Mouse (Mus musculus) midbrain, postnatal 0 days (tissue): ENCODE measurements at regions not wholly inside any gene's neighbourhood (a gene's known extent, or its start where the extent isn't known, plus 50 kb on each side); places are given as distances from the start of the nearest gene placed in this dataset.

ENCODE experiments used
- ATAC-seq: fragments of 200-750 bp; cut with Nextera tagmentation; 2 replicates; pipeline ENCODE4 v1.8.0; 2017; ENCODE audit warnings: moderate number of reproducible peaks, mild to moderate bottlenecking, moderate TSS enrichment, moderate library complexity; ENCODE audit not compliant: low FRiP score
- DNase-seq: peaks from one replicate; pipeline ENCODE4 v3.0.0-alpha.2; 2015; ENCODE audit warnings: low spot score
- H3K27ac ChIP-seq: fragments of 300-500 bp; sonication (generic); 2 replicates; pipeline ENCODE4 v1.5.1; 2014; ENCODE audit warnings: low read depth, mild to moderate bottlenecking, low read length, mixed read lengths
- H3K27me3 ChIP-seq: fragments of 300-500 bp; sonication (generic); 2 replicates; pipeline ENCODE4 v1.6.1; 2014; ENCODE audit warnings: low read length, control low read depth, mixed read lengths; ENCODE audit not compliant: insufficient read depth
- H3K36me3 ChIP-seq: fragments of 300-500 bp; sonication (generic); 2 replicates; pipeline ENCODE4 v1.6.1; 2014; ENCODE audit warnings: low read length, control low read depth, mixed read lengths; ENCODE audit not compliant: insufficient read depth
- H3K4me1 ChIP-seq: fragments of 300-500 bp; sonication (generic); 2 replicates; pipeline ENCODE4 v1.6.1; 2014; ENCODE audit warnings: mild to moderate bottlenecking, control low read depth, antibody characterized with exemption, low read length, mixed read lengths; ENCODE audit not compliant: insufficient read depth
- H3K4me2 ChIP-seq: fragments of 300-500 bp; sonication (generic); 2 replicates; pipeline ENCODE4 v1.6.1; 2014; ENCODE audit warnings: low read depth, mild to moderate bottlenecking, low read length, mixed read lengths; ENCODE audit not compliant: poor library complexity, severe bottlenecking
- H3K4me3 ChIP-seq: fragments of 300-500 bp; sonication (generic); 2 replicates; pipeline ENCODE4 v1.5.1; 2014; ENCODE audit warnings: low read depth, mild to moderate bottlenecking, low read length, moderate library complexity
- H3K9ac ChIP-seq: fragments of 300-500 bp; sonication (generic); replicated peaks from 2 replicates; pipeline ENCODE4 v1.6.1; 2014; ENCODE audit warnings: mild to moderate bottlenecking, low read length, moderate library complexity, mixed read lengths; ENCODE audit not compliant: poor library complexity, severe bottlenecking
- H3K9me3 ChIP-seq: fragments of 300-500 bp; sonication (generic); 2 replicates; pipeline ENCODE4 v1.6.1; 2016; ENCODE audit warnings: low read length, control low read depth
- CTCF ChIP-seq: IDR thresholded peaks from 2 replicates; pipeline ENCODE4 v1.5.1; 2016; ENCODE audit warnings: antibody characterized with exemption, mild to moderate bottlenecking
- WGBS: fragments of 180-500 bp; shearing (Covaris S2); extraction: QIAGEN DNeasy Blood & Tissue Kit; methylation state at CpG from one replicate; pipeline ENCODE4 v1.1.7; 2014; 5-methylcytosine and 5-hydroxymethylcytosine counted together

- Histone ChIP-seq H3K4me3 (no peak overlapping the region), H3K4me1 (no peaks in the 10 kb centered on the region), H3K4me2 (no peak overlapping the region), H3K36me3 (no peaks in the 10 kb centered on the region), H3K27ac (no peak overlapping the region), H3K27me3 (no peaks in the 10 kb centered on the region; the same call in 1 of the 2 replicates), H3K9me3 (no peaks in the 10 kb centered on the region), H3K9ac (no peak overlapping the region)
- TF ChIP-seq CTCF: no peak
- DNase-seq (no peak), ATAC-seq (no peak)
- 82% methylated on average over 5 of the region's 5 CpGs for WGBS
These were observed 515.9 kb downstream of the Tns3 start for GRCm38 (mm10) chr11:8148485-8148825.

DNA sequence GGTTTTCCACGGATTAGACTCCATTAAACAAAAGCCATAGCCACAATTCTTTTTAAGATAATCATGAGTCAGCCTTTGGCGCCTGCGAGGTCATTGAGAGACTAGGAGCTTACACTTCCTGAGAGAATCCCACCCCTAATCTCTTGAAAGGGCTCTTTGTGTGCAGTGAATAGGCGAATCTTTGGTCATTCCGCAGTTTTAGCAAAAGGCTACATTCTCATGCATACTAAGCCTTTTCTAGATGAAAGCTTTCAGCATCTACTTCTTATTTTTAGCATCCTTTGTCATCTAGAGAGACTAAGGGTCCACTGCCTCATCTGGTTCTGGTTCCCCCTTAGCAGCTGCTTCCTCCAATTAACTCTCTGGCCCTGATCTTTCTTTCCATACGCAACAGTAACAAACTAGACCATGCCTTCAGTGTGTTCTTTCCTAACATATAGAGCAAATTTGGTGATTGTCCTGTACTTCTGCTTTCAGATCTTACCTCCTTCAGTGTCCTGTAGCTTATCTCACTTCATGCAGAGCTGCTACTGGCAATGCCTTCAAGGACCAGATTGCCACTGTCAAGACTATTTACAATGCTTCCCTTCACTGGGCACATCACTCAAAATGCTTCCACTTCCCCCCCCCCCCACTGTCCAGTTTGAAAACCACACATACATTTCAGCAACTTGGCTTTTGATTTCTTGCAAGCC lies 516.4 kb downstream of the Tns3 start:
- H3K4me2 ChIP-seq: no peak overlapping the region
- WGBS: 14% methylated on average over 6 of the region's 6 CpGs
- DNase-seq: peak; percentile 5

DNA sequence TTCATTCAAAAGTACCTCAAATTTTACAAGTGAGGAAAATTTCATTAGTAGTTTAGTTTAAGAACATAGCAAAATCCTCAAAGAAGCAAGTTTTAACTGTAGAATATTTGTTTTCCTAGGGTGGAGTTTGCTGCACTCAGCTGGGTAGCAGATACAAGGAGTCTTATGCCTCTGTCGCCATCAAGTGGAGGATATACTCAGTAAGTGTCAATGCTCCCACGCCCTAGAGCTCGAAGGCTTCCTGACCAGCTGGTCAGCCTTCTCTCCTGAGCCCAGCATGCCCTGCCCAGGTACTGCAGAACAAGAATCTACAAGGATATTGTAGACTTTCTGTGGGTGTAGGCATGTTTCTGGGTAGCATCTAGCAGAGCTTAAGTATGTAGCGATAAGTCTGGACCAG lies 527.0 kb downstream of the Tns3 start:
- H3K4me1 ChIP-seq: no peaks in the 10 kb centered on the region
- peak; percentile 32 for DNase-seq
- no peak overlapping the region for H3K4me2 ChIP-seq
- H3K27ac ChIP-seq: no peak overlapping the region
- no peaks in the 10 kb centered on the region for H3K9me3 ChIP-seq
- no peaks in the 10 kb centered on the region for H3K36me3 ChIP-seq
- H3K4me3 ChIP-seq: no peak overlapping the region
- no peak for ATAC-seq
- H3K27me3 ChIP-seq: no peaks in the 10 kb centered on the region
- H3K9ac ChIP-seq: no peak overlapping the region
- 50% methylated on average over 4 of the region's 4 CpGs for WGBS
- peak; percentile 54 for TF ChIP-seq CTCF

More for the DNA sequence above, 516.4 kb downstream of the Tns3 start:
- H3K9me3 ChIP-seq: no peaks in the 10 kb centered on the region
- H3K36me3 ChIP-seq: no peaks in the 10 kb centered on the region
- 0 out of 2 replicates have a peak, but pooled peaks have one; percentile 31 for ATAC-seq
- no peak overlapping the region for H3K4me3 ChIP-seq
- no peak overlapping the region for H3K27ac ChIP-seq
- TF ChIP-seq CTCF: no peak
- H3K4me1 ChIP-seq: no peaks in the 10 kb centered on the region
- no peak overlapping the region for H3K9ac ChIP-seq
- H3K27me3 ChIP-seq: no peaks in the 10 kb centered on the region; the same call in 1 of the 2 replicates

DNA sequence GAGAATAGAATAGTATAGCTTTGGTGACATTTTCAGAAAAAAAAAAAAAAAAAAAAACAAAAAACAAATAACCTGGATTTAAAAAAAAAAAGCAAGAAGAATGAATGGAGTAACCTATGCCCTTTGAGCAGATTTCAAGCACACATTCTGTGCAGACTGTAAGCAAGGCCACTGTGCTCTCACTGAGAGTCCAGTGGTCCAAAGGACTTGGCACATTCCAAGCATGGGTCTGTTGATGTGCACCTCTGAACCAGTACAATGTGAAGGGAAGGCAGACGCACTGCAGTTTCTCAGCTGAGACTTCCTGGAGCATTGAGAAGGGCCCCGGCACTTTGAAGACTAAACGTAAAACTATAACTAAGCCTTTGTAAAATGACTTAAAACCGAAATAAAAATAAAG lies 527.7 kb downstream of the Tns3 start:
- H3K9ac ChIP-seq: no peak overlapping the region
- H3K27ac ChIP-seq: no peak overlapping the region
- no peaks in the 10 kb centered on the region for H3K4me1 ChIP-seq
- H3K4me2 ChIP-seq: no peak overlapping the region
- WGBS: 86% methylated on average over 4 of the region's 4 CpGs
- no peaks in the 10 kb centered on the region for H3K36me3 ChIP-seq
- no peak for ATAC-seq
- no peak for DNase-seq
- no peak overlapping the region for H3K4me3 ChIP-seq
- H3K9me3 ChIP-seq: no peaks in the 10 kb centered on the region
- TF ChIP-seq CTCF: no peak
- H3K27me3 ChIP-seq: no peaks in the 10 kb centered on the region

GRCm38 (mm10) chr11:8109286-8109685 lies 555.0 kb downstream of the Tns3 start:
- no peak overlapping the region for H3K4me3 ChIP-seq
- H3K4me2 ChIP-seq: no peak overlapping the region
- no peak for TF ChIP-seq CTCF
- DNase-seq (no peak), ATAC-seq (no peak)
- no peaks in the 10 kb centered on the region for H3K4me1 ChIP-seq
- no peaks in the 10 kb centered on the region for H3K36me3 ChIP-seq
- WGBS: 87% methylated on average over 2 of the region's 2 CpGs
- H3K27ac ChIP-seq: no peak overlapping the region
- H3K9me3 ChIP-seq: no peaks in the 10 kb centered on the region
- no peak overlapping the region for H3K9ac ChIP-seq
- no peaks in the 10 kb centered on the region for H3K27me3 ChIP-seq

DNA sequence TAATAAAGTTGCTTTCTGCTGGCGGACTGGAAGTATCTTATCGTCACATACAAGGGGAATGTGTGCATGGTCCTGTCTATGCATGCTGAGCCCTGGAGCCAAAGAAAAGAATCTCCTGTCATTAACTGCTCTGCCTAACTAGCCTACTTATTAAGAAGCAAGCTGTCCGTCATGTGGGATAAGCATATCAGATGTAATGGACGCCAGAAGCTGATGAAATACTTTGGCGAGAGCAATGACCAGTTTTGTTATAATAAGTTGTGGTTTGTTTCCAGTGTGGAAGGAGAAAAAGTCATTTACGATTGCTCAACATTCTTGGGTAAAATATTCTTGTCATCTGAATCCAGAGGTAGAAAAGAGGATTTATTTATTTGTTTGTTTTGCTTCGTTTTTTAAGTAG lies 563.2 kb downstream of the Tns3 start:
- DNase-seq: no peak
- 70% methylated on average over 7 of the region's 7 CpGs for WGBS

More for the DNA sequence above, 563.2 kb downstream of the Tns3 start:
- Histone ChIP-seq H3K27ac (no peak overlapping the region), H3K4me1 (no peaks in the 10 kb centered on the region), H3K9me3 (no peaks in the 10 kb centered on the region), H3K27me3 (no peaks in the 10 kb centered on the region), H3K36me3 (no peaks in the 10 kb centered on the region), H3K9ac (no peak overlapping the region), H3K4me3 (no peak overlapping the region), H3K4me2 (no peak overlapping the region)
- TF ChIP-seq CTCF: no peak
- ATAC-seq: no peak
